Mouse (Mus musculus) kidney, embryonic 15.5 days (tissue): ENCODE results near the gene Olfr1377. TPM values are rescaled to one million over a fixed set of nuclear protein-coding genes. Genes with fewer than 3 reads are reported as not detected.

ENCODE experiments used
- ATAC-seq: fragments of 200-750 bp; cut with Nextera tagmentation; replicated peaks from 2 replicates; pipeline ENCODE4 v1.8.0; 2017; ENCODE audit warnings: moderate TSS enrichment; ENCODE audit not compliant: low FRiP score
- H3K27ac ChIP-seq: fragments of 300-500 bp; sonication (generic); 2 replicates; pipeline ENCODE4 v1.5.1; 2015; ENCODE audit warnings: mild to moderate bottlenecking, inconsistent platforms
- H3K27me3 ChIP-seq: fragments of 300-500 bp; sonication (generic); 2 replicates; pipeline ENCODE4 v1.6.1; 2015; ENCODE audit warnings: inconsistent platforms
- H3K36me3 ChIP-seq: fragments of 300-500 bp; sonication (generic); 2 replicates; pipeline ENCODE4 v1.6.1; 2015; ENCODE audit warnings: inconsistent platforms
- H3K4me1 ChIP-seq: fragments of 300-500 bp; sonication (generic); 2 replicates; pipeline ENCODE4 v1.6.1; 2015; ENCODE audit warnings: inconsistent platforms
- H3K4me2 ChIP-seq: fragments of 300-500 bp; sonication (generic); 2 replicates; pipeline ENCODE4 v1.6.1; 2015; ENCODE audit warnings: moderate library complexity, mild to moderate bottlenecking, inconsistent platforms
- H3K4me3 ChIP-seq: fragments of 300-500 bp; sonication (generic); replicated peaks from 2 replicates; pipeline ENCODE4 v1.5.1; 2015; ENCODE audit warnings: mild to moderate bottlenecking, inconsistent platforms
- H3K9ac ChIP-seq: fragments of 300-500 bp; sonication (generic); 2 replicates; pipeline ENCODE4 v1.6.1; 2015; ENCODE audit warnings: mild to moderate bottlenecking, inconsistent platforms
- H3K9me3 ChIP-seq: fragments of 300-500 bp; sonication (generic); replicated peaks from 2 replicates; pipeline ENCODE4 v1.6.1; 2016; ENCODE audit warnings: inconsistent platforms
- WGBS: fragments of 180-500 bp; shearing (Covaris S2); methylation state at CpG from one replicate; pipeline ENCODE4 v1.1.7; 2015; ENCODE audit warnings: mixed read lengths; 5-methylcytosine and 5-hydroxymethylcytosine counted together
- polyA plus RNA-seq: library from polyadenylated mRNA; unstranded; fragments of >200 nt; fragmentation: Nextera tagmentation; extraction: Ambion mirVana; gene quantifications from 2 replicates; pipeline ENCODE4 v1.2.1, GENCODE M21; 2015

The Olfr1377 gene
- not detected in 2 replicates for polyA plus RNA-seq

- Histone ChIP-seq H3K4me1 (no peaks in the 10 kb centered on the region), H3K9ac (no peak within 1 kb of the TSS), H3K36me3 (no peaks in the 10 kb centered on the region), H3K27me3 (no peaks in the 10 kb centered on the region), H3K9me3 (no peaks in the 10 kb centered on the region), H3K27ac (no peak within 1 kb of the TSS), H3K4me2 (no peak within 1 kb of the TSS), H3K4me3 (no peak within 1 kb of the TSS)
- WGBS = 71% methylated on average over 5 of the region's 5 CpGs
- ATAC-seq = no peak
Observed at GRCm38 (mm10) chr11:50981667-50982066, at the start of gene Olfr1377. Gene Olfr1377, plus strand, starts transcription at chr11:50981967.

- Histone ChIP-seq H3K4me2 (peak overlapping the region; percentile 96), H3K27ac (peak overlapping the region; percentile 37; the same call in 1 of the 2 replicates), H3K4me1 (peaks cover 6% of the 10 kb centered on the region), H3K36me3 (no peaks in the 10 kb centered on the region), H3K9ac (no peak overlapping the region), H3K4me3 (peak overlapping the region; percentile 78; the same call in 1 of the 2 replicates), H3K27me3 (no peaks in the 10 kb centered on the region), H3K9me3 (no peaks in the 10 kb centered on the region)
- 90% methylated on average over 1 of the region's 1 CpGs for WGBS
- ATAC-seq = 0 out of 2 replicates have a peak, but pooled peaks have one; percentile 37
Observed at GRCm38 (mm10) chr11:50932040-50932439, 49.7 kb upstream of the Olfr1377 start.

- H3K9me3 ChIP-seq = no peaks in the 10 kb centered on the region
- 81% methylated on average over 8 of the region's 8 CpGs for WGBS
Observed at GRCm38 (mm10) chr11:50938435-50938834, 43.3 kb upstream of the Olfr1377 start.

GRCm38 (mm10) chr11:50939621-50940366, 42.0 kb upstream of the Olfr1377 start:
- H3K4me2 ChIP-seq = no peak overlapping the region
- no peaks in the 10 kb centered on the region for H3K36me3 ChIP-seq
- H3K27ac ChIP-seq = no peak overlapping the region
- no peaks in the 10 kb centered on the region for H3K27me3 ChIP-seq
- no peak overlapping the region for H3K9ac ChIP-seq
- no peak overlapping the region for H3K4me3 ChIP-seq
- no peaks in the 10 kb centered on the region for H3K4me1 ChIP-seq
- H3K9me3 ChIP-seq = no peaks in the 10 kb centered on the region
- WGBS = 37% methylated on average over 14 of the region's 14 CpGs
- peak; percentile 67 for ATAC-seq

More at GRCm38 (mm10) chr11:50938435-50938834, 43.3 kb upstream of the Olfr1377 start:
- H3K27me3 ChIP-seq = no peaks in the 10 kb centered on the region
- H3K36me3 ChIP-seq = no peaks in the 10 kb centered on the region
- H3K27ac ChIP-seq = no peak overlapping the region
- no peak overlapping the region for H3K4me2 ChIP-seq
- H3K9ac ChIP-seq = no peak overlapping the region
- H3K4me3 ChIP-seq = no peak overlapping the region
- H3K4me1 ChIP-seq = no peaks in the 10 kb centered on the region
- ATAC-seq = no peak

GRCm38 (mm10) chr11:50942386-50942785, 39.4 kb upstream of the Olfr1377 start:
- 65% methylated on average over 12 of the region's 12 CpGs for WGBS
- H3K27me3 ChIP-seq = no peaks in the 10 kb centered on the region
- ATAC-seq = no peak
- no peak overlapping the region for H3K9ac ChIP-seq
- no peaks in the 10 kb centered on the region for H3K36me3 ChIP-seq
- no peak overlapping the region for H3K27ac ChIP-seq
- 0 out of 2 replicates have a peak overlapping the region, but pooled peaks have one; percentile 9 for H3K4me2 ChIP-seq
- H3K4me3 ChIP-seq = no peak overlapping the region
- H3K4me1 ChIP-seq = no peaks in the 10 kb centered on the region
- no peaks in the 10 kb centered on the region for H3K9me3 ChIP-seq

- Histone ChIP-seq H3K36me3 (no peaks in the 10 kb centered on the region), H3K27me3 (no peaks in the 10 kb centered on the region), H3K4me1 (no peaks in the 10 kb centered on the region), H3K9ac (no peak within 1 kb of the TSS), H3K4me2 (0 out of 2 replicates have a peak within 1 kb of the TSS, but pooled peaks have one; percentile 9), H3K9me3 (no peaks in the 10 kb centered on the region), H3K27ac (no peak within 1 kb of the TSS), H3K4me3 (no peak within 1 kb of the TSS)
- ATAC-seq = no peak
- WGBS = 71% methylated on average over 14 of the region's 14 CpGs
Observed at GRCm38 (mm10) chr11:50943506-50943905, 38.3 kb upstream of the Olfr1377 start, which contains the start of gene 4933414I15Rik. Gene 4933414I15Rik, minus strand, starts transcription at chr11:50943765.

GRCm38 (mm10) chr11:50952290-50952689, 29.5 kb upstream of the Olfr1377 start:
- no peaks in the 10 kb centered on the region for H3K36me3 ChIP-seq
- no peaks in the 10 kb centered on the region; the same call in 1 of the 2 replicates for H3K27me3 ChIP-seq
- H3K27ac ChIP-seq = no peak overlapping the region
- no peak for ATAC-seq
- H3K9me3 ChIP-seq = no peaks in the 10 kb centered on the region
- no peak overlapping the region for H3K4me3 ChIP-seq
- no peak overlapping the region for H3K9ac ChIP-seq
- 30% methylated on average over 14 of the region's 14 CpGs for WGBS
- peaks cover 10% of the 10 kb centered on the region; the same call in 1 of the 2 replicates for H3K4me1 ChIP-seq
- H3K4me2 ChIP-seq = peak overlapping the region; percentile 38

GRCm38 (mm10) chr11:50953665-50954064, 28.1 kb upstream of the Olfr1377 start, which contains the start of gene Prop1:
Gene Prop1, minus strand, starts transcription at chr11:50953765.
- Histone ChIP-seq H3K4me1 (peaks cover 10% of the 10 kb centered on the region; the same call in 1 of the 2 replicates), H3K4me3 (no peak within 1 kb of the TSS), H3K9me3 (no peaks in the 10 kb centered on the region), H3K36me3 (no peaks in the 10 kb centered on the region), H3K27ac (no peak within 1 kb of the TSS), H3K9ac (no peak within 1 kb of the TSS), H3K27me3 (no peaks in the 10 kb centered on the region; the same call in 1 of the 2 replicates), H3K4me2 (peak within 1 kb of the TSS; percentile 38)
- no peak for ATAC-seq
- 65% methylated on average over 6 of the region's 6 CpGs for WGBS

GRCm38 (mm10) chr11:50964886-50965285, 16.9 kb upstream of the Olfr1377 start:
- no peaks in the 10 kb centered on the region for H3K4me1 ChIP-seq
- H3K4me2 ChIP-seq = no peak overlapping the region
- H3K36me3 ChIP-seq = no peaks in the 10 kb centered on the region
- WGBS = 66% methylated on average over 2 of the region's 2 CpGs
- no peak for ATAC-seq
- no peaks in the 10 kb centered on the region for H3K27me3 ChIP-seq
- H3K27ac ChIP-seq = no peak overlapping the region
- H3K9ac ChIP-seq = no peak overlapping the region
- no peak overlapping the region for H3K4me3 ChIP-seq
- no peaks in the 10 kb centered on the region for H3K9me3 ChIP-seq

GRCm38 (mm10) chr11:50966230-50966629, 15.5 kb upstream of the Olfr1377 start, which contains the start of gene Olfr1378:
Gene Olfr1378, plus strand, starts transcription at chr11:50966530.
- Histone ChIP-seq H3K9ac (no peak within 1 kb of the TSS), H3K4me2 (no peak within 1 kb of the TSS), H3K27me3 (no peaks in the 10 kb centered on the region), H3K27ac (no peak within 1 kb of the TSS), H3K36me3 (no peaks in the 10 kb centered on the region), H3K4me1 (no peaks in the 10 kb centered on the region), H3K4me3 (no peak within 1 kb of the TSS), H3K9me3 (no peaks in the 10 kb centered on the region)
- no peak for ATAC-seq
- 89% methylated on average over 11 of the region's 11 CpGs for WGBS

- Histone ChIP-seq H3K9me3 (no peaks in the 10 kb centered on the region), H3K4me3 (no peak overlapping the region), H3K4me1 (no peaks in the 10 kb centered on the region), H3K27ac (no peak overlapping the region), H3K36me3 (no peaks in the 10 kb centered on the region), H3K4me2 (no peak overlapping the region), H3K27me3 (no peaks in the 10 kb centered on the region), H3K9ac (no peak overlapping the region)
- WGBS = 75% methylated on average over 4 of the region's 4 CpGs
- ATAC-seq = no peak
Observed at GRCm38 (mm10) chr11:50977216-50977615, 4.6 kb upstream of the Olfr1377 start.

- H3K36me3 ChIP-seq = no peaks in the 10 kb centered on the region
- H3K9ac ChIP-seq = no peak within 1 kb of the TSS
- 76% methylated on average over 5 of the region's 5 CpGs for WGBS
- H3K27ac ChIP-seq = no peak within 1 kb of the TSS
- H3K4me3 ChIP-seq = no peak within 1 kb of the TSS
- H3K9me3 ChIP-seq = no peaks in the 10 kb centered on the region
- H3K4me1 ChIP-seq = no peaks in the 10 kb centered on the region
- no peaks in the 10 kb centered on the region for H3K27me3 ChIP-seq
- H3K4me2 ChIP-seq = no peak within 1 kb of the TSS
- ATAC-seq = no peak
Observed at GRCm38 (mm10) chr11:51003296-51003695, 21.5 kb downstream of the Olfr1377 start, which contains the start of gene Olfr51. Gene Olfr51, plus strand, starts transcription at chr11:51003596.
